Mouse (Mus musculus) embryonic facial prominence, embryonic 12.5 days (tissue): ENCODE measurements around the gene Ptpn7. TPM values are rescaled to one million over a fixed set of nuclear protein-coding genes. Genes with fewer than 3 reads are reported as not detected.

Experiments
- ATAC-seq: fragments of 200-750 bp; cut with Nextera tagmentation; 2 replicates; pipeline ENCODE4 v1.8.0; 2017; ENCODE audit not compliant: insufficient number of reproducible peaks, insufficient read depth, low FRiP score, low TSS enrichment
- H3K27ac ChIP-seq: fragments of 300-500 bp; sonication (generic); 2 replicates; pipeline ENCODE4 v1.5.1; 2016; ENCODE audit warnings: mild to moderate bottlenecking
- H3K27me3 ChIP-seq: fragments of 300-500 bp; sonication (generic); 2 replicates; pipeline ENCODE4 v1.6.1; 2016; ENCODE audit warnings: mild to moderate bottlenecking, moderate library complexity
- H3K36me3 ChIP-seq: fragments of 300-500 bp; sonication (generic); 2 replicates; pipeline ENCODE4 v1.6.1; 2016; ENCODE audit warnings: mild to moderate bottlenecking
- H3K4me1 ChIP-seq: fragments of 300-500 bp; sonication (generic); 2 replicates; pipeline ENCODE4 v1.6.1; 2016
- H3K4me2 ChIP-seq: fragments of 300-500 bp; sonication (generic); replicated peaks from 2 replicates; pipeline ENCODE4 v1.6.1; 2016; ENCODE audit warnings: mild to moderate bottlenecking, moderate library complexity
- H3K4me3 ChIP-seq: fragments of 300-500 bp; sonication (generic); 2 replicates; pipeline ENCODE4 v1.5.1; 2016; ENCODE audit warnings: mild to moderate bottlenecking
- H3K9ac ChIP-seq: fragments of 300-500 bp; sonication (generic); 2 replicates; pipeline ENCODE4 v1.6.1; 2016; ENCODE audit warnings: mild to moderate bottlenecking, moderate library complexity
- H3K9me3 ChIP-seq: fragments of 300-500 bp; sonication (generic); 2 replicates; pipeline ENCODE4 v1.6.1; 2016; ENCODE audit warnings: mild to moderate bottlenecking, moderate library complexity
- WGBS: fragments of 180-500 bp; shearing (Covaris S2); methylation state at CpG from one replicate; pipeline ENCODE4 v1.1.7; 2016; 5-methylcytosine and 5-hydroxymethylcytosine counted together
- polyA plus RNA-seq: library from polyadenylated mRNA; unstranded; fragments of >200 nt; fragmentation: Nextera tagmentation; extraction: Ambion mirVana; gene quantifications from 2 replicates; pipeline ENCODE4 v1.2.1, GENCODE M21; 2016

Ptpn7 gene
- 1.4 and 1.7 TPM in 2 replicates for polyA plus RNA-seq

DNA sequence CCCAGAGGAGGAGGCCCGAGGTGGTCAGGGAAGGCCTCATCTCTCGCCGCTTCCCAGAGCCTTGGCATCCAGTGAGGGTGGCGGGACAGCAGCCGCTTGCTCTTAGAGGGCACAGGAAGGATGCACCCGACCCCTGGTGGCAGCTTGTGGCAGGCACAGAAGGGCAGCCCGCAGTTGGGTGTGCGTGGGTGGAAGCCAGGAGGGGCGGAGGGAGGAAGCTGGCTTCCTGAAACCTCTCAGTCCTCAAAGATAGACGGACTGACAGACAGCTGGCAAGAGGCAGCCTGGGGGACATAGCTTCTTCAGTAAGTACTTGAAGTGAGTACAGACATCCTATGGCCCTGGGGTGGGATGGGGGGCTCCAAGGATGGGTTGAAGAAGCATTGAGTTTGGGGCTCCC is at the start of gene Ptpn7:
TSS of gene Ptpn7 (plus strand) at position 228 of the 400 bp plus-strand sequence.
- Histone ChIP-seq H3K4me3 (no peak within 1 kb of the TSS), H3K4me2 (no peak within 1 kb of the TSS), H3K9me3 (no peaks in the 10 kb centered on the region), H3K36me3 (no peaks in the 10 kb centered on the region), H3K27me3 (peaks cover 4% of the 10 kb centered on the region; the same call in 1 of the 2 replicates), H3K4me1 (peaks cover 38% of the 10 kb centered on the region), H3K9ac (no peak within 1 kb of the TSS), H3K27ac (no peak within 1 kb of the TSS)
- WGBS = 53% methylated on average over 10 of the region's 10 CpGs
- no peak for ATAC-seq

GRCm38 (mm10) chr1:135083465-135083864 is 49.0 kb upstream of the Ptpn7 start:
- Histone ChIP-seq H3K9me3 (no peaks in the 10 kb centered on the region), H3K27me3 (peaks cover 48% of the 10 kb centered on the region), H3K4me2 (no peak overlapping the region), H3K36me3 (no peaks in the 10 kb centered on the region), H3K4me1 (peaks cover 13% of the 10 kb centered on the region; the same call in 1 of the 2 replicates), H3K27ac (no peak overlapping the region), H3K9ac (no peak overlapping the region), H3K4me3 (no peak overlapping the region)
- ATAC-seq = peak; percentile 28; the same call in 1 of the 2 replicates
- WGBS = 35% methylated on average over 9 of the region's 9 CpGs

- no peak overlapping the region for H3K27ac ChIP-seq
- no peaks in the 10 kb centered on the region for H3K36me3 ChIP-seq
- H3K27me3 ChIP-seq = peaks cover 52% of the 10 kb centered on the region
- peaks cover 13% of the 10 kb centered on the region; the same call in 1 of the 2 replicates for H3K4me1 ChIP-seq
- 12% methylated on average over 28 of the region's 28 CpGs for WGBS
- no peak overlapping the region for H3K9ac ChIP-seq
- H3K4me3 ChIP-seq = no peak overlapping the region
- H3K4me2 ChIP-seq = peak overlapping the region; percentile 28; the same call in 1 of the 2 replicates
- no peaks in the 10 kb centered on the region for H3K9me3 ChIP-seq
- no peak for ATAC-seq
Measured at GRCm38 (mm10) chr1:135085296-135085871, 47.1 kb upstream of the Ptpn7 start.

- Histone ChIP-seq H3K9ac (no peak overlapping the region), H3K27ac (no peak overlapping the region), H3K27me3 (peaks cover 51% of the 10 kb centered on the region), H3K4me3 (no peak overlapping the region), H3K4me1 (peaks cover 13% of the 10 kb centered on the region; the same call in 1 of the 2 replicates), H3K9me3 (no peaks in the 10 kb centered on the region), H3K36me3 (no peaks in the 10 kb centered on the region), H3K4me2 (no peak overlapping the region)
- ATAC-seq = no peak
- WGBS = 44% methylated on average over 7 of the region's 7 CpGs
Measured at GRCm38 (mm10) chr1:135086015-135086414, 46.5 kb upstream of the Ptpn7 start.

- no peak for ATAC-seq
- Histone ChIP-seq H3K4me3 (no peak overlapping the region), H3K36me3 (no peaks in the 10 kb centered on the region), H3K9me3 (no peaks in the 10 kb centered on the region), H3K27ac (no peak overlapping the region), H3K9ac (no peak overlapping the region), H3K4me1 (peaks cover 13% of the 10 kb centered on the region; the same call in 1 of the 2 replicates), H3K4me2 (no peak overlapping the region), H3K27me3 (peaks cover 41% of the 10 kb centered on the region)
- 66% methylated on average over 1 of the region's 1 CpGs for WGBS
Measured at GRCm38 (mm10) chr1:135087414-135087813, 45.1 kb upstream of the Ptpn7 start.

DNA sequence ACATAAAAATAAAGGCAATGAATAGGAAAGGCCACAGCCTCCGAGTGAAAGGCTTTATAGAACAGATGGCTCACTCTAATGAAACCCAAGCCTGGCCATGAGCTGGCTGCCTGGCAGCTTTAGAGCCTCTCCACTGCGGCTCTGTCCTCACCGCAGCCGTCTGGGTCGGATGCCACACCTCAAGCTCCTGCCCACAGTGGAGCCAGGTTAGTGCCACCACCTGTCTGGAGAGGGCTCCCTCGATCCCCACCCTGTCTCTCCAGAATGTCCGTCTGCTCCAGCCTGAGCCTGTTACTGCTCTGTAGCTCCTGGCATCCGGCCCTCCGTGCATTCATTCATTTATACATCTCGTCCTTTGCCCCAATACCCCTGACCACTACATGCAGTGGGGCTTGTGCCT is 42.9 kb upstream of the Ptpn7 start:
- WGBS = 72% methylated on average over 10 of the region's 10 CpGs
- Histone ChIP-seq H3K9me3 (no peaks in the 10 kb centered on the region), H3K27me3 (peaks cover 33% of the 10 kb centered on the region), H3K4me1 (peaks cover 5% of the 10 kb centered on the region; the same call in 1 of the 2 replicates), H3K36me3 (no peaks in the 10 kb centered on the region), H3K9ac (no peak overlapping the region), H3K4me3 (no peak overlapping the region), H3K27ac (0 out of 2 replicates have a peak overlapping the region, but pooled peaks have one; percentile 30), H3K4me2 (no peak overlapping the region)
- ATAC-seq = no peak

DNA sequence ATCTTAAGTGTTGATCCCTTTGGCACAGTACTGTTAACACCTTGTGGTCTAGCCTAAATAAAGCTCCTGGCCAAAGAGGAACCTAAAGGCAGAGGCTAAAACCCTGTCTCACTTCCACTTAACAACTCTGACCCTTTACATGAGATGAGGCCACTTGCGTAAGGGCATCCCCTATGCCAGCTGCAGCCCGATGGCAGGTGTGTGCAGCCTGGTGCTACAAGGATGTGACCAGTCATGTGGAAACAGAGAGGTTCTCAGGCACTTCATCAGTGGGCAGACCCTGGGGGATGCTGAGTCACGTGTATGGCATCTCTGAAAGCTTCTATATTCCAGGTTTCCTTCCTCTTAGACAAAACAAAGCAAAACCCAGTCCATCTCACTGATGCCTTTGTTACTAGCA is 41.6 kb upstream of the Ptpn7 start:
- Histone ChIP-seq H3K9ac (no peak overlapping the region), H3K36me3 (no peaks in the 10 kb centered on the region), H3K4me2 (no peak overlapping the region), H3K4me3 (no peak overlapping the region), H3K27me3 (peaks cover 20% of the 10 kb centered on the region), H3K9me3 (no peaks in the 10 kb centered on the region), H3K4me1 (peaks cover 5% of the 10 kb centered on the region; the same call in 1 of the 2 replicates), H3K27ac (no peak overlapping the region)
- ATAC-seq = no peak
- WGBS = 65% methylated on average over 3 of the region's 3 CpGs

- Histone ChIP-seq H3K4me3 (no peak overlapping the region), H3K27ac (no peak overlapping the region), H3K9me3 (no peaks in the 10 kb centered on the region), H3K4me1 (peaks cover 17% of the 10 kb centered on the region), H3K36me3 (no peaks in the 10 kb centered on the region), H3K27me3 (peaks cover 3% of the 10 kb centered on the region; the same call in 1 of the 2 replicates), H3K4me2 (no peak overlapping the region), H3K9ac (no peak overlapping the region)
- no peak for ATAC-seq
- whole genome bisulfite sequencing = 68% methylated on average over 7 of the region's 7 CpGs
Measured at GRCm38 (mm10) chr1:135094723-135095122, 37.8 kb upstream of the Ptpn7 start.

- Histone ChIP-seq H3K4me3 (no peak overlapping the region), H3K9ac (no peak overlapping the region), H3K27ac (no peak overlapping the region), H3K9me3 (no peaks in the 10 kb centered on the region), H3K4me1 (peaks cover 19% of the 10 kb centered on the region), H3K4me2 (no peak overlapping the region), H3K27me3 (peaks cover 2% of the 10 kb centered on the region; the same call in 1 of the 2 replicates), H3K36me3 (no peaks in the 10 kb centered on the region)
- WGBS = 44% methylated on average over 7 of the region's 7 CpGs
- no peak for ATAC-seq
Measured at GRCm38 (mm10) chr1:135095189-135095588, 37.3 kb upstream of the Ptpn7 start.

DNA sequence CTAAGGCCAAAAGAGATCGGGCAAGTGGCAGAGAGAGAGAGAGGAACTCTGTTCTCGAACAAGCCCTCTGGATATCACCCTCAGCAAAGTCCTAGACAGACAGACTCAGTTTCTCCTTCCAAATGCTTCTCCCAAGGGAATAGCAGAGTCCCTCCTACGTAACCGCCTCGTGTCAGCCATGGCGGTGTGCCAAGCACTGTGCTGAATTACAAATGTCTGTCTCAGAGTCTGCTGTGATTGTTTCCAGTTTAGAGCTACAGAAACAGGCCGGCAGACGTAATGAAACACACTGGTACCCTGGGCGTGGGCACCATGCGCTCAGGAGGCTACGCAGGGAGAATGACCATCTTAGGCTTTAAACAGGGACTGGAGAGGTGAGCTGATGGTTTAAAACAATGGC is 36.2 kb upstream of the Ptpn7 start:
- Histone ChIP-seq H3K4me3 (no peak overlapping the region), H3K4me2 (no peak overlapping the region), H3K9ac (no peak overlapping the region), H3K27ac (no peak overlapping the region), H3K36me3 (no peaks in the 10 kb centered on the region), H3K9me3 (no peaks in the 10 kb centered on the region), H3K4me1 (peaks cover 23% of the 10 kb centered on the region), H3K27me3 (peaks cover 12% of the 10 kb centered on the region)
- no peak for ATAC-seq
- WGBS = 74% methylated on average over 11 of the region's 11 CpGs

- H3K9ac ChIP-seq = no peak overlapping the region
- H3K9me3 ChIP-seq = no peaks in the 10 kb centered on the region
- H3K4me3 ChIP-seq = no peak overlapping the region
- no peak overlapping the region for H3K27ac ChIP-seq
- H3K4me2 ChIP-seq = no peak overlapping the region
- peaks cover 19% of the 10 kb centered on the region for H3K27me3 ChIP-seq
- H3K4me1 ChIP-seq = peaks cover 23% of the 10 kb centered on the region
- no peaks in the 10 kb centered on the region for H3K36me3 ChIP-seq
- ATAC-seq = no peak
- WGBS = 90% methylated on average over 6 of the region's 6 CpGs
Measured at GRCm38 (mm10) chr1:135097441-135097840, 35.1 kb upstream of the Ptpn7 start.

- no peak for ATAC-seq
- Histone ChIP-seq H3K4me2 (no peak overlapping the region), H3K9me3 (no peaks in the 10 kb centered on the region), H3K36me3 (no peaks in the 10 kb centered on the region), H3K4me3 (no peak overlapping the region), H3K4me1 (peaks cover 23% of the 10 kb centered on the region), H3K27ac (no peak overlapping the region), H3K9ac (no peak overlapping the region), H3K27me3 (peaks cover 26% of the 10 kb centered on the region)
- 77% methylated on average over 7 of the region's 7 CpGs for WGBS
Measured at GRCm38 (mm10) chr1:135098441-135098840, 34.1 kb upstream of the Ptpn7 start.
